Mouse (Mus musculus): Measurements from ENCODE around the gene Alcam. TPM values are rescaled to one million over a fixed set of nuclear protein-coding genes. Genes with fewer than 3 reads are reported as not detected.

Gene Alcam
- total and polyA plus RNA-seq, 3 experiments: not detected

GRCm38 (mm10) chr16:52474235-52474634 lies 20.4 kb upstream of the Alcam start:
- Histone ChIP-seq H3K9me3 (replicated peaks; ENCODE audit: insufficient read depth, low read length) (no peaks in the 10 kb centered on the region), H3K9ac (ENCODE audit: control insufficient read depth, low read depth, low read length, poor library complexity, severe bottlenecking) (no peak overlapping the region), H3K79me2 (ENCODE audit: control insufficient read depth, insufficient read depth, low read length, poor library complexity) (no peaks in the 10 kb centered on the region), H3K4me3 (ENCODE audit: control insufficient read depth in 1 of 2, insufficient read depth in 1 of 2, low read depth in 2 of 2, low read length in 2 of 2) (no peak overlapping the region), H3K27me3 (ENCODE audit: control insufficient read depth in 1 of 2, insufficient read depth in 2 of 2, low read length in 2 of 2) (no peaks in the 10 kb centered on the region), H3K36me3 (ENCODE audit: control insufficient read depth in 1 of 2, insufficient read depth in 2 of 2, low read length in 2 of 2) (peaks cover 0 to 2% of the 10 kb centered on the region in 2 experiments; a peak in 1 of 4 replicates), H3K4me1 (ENCODE audit: control insufficient read depth in 1 of 2, insufficient read depth in 2 of 2, low read length in 2 of 2) (peaks cover 0 to 4% of the 10 kb centered on the region in 2 experiments; a peak in 1 of 4 replicates), H3K27ac (ENCODE audit: control insufficient read depth, low read depth, low read length) (no peak overlapping the region)
- no peak for TF ChIP-seq ZKSCAN1 (IDR thresholded peaks at IDR 0.05; ENCODE audit: low read depth, low read length)
- no peak for TF ChIP-seq POLR2A (IDR thresholded peaks at IDR 0.05; ENCODE audit: control insufficient read depth in 1 of 2, insufficient read depth in 1 of 2, low read depth in 1 of 2, low read length in 2 of 2, poor library complexity in 1 of 2)
- no peak for TF ChIP-seq ETS1 (IDR thresholded peaks at IDR 0.05; ENCODE audit: low read depth, low read length)
- no peak for TF ChIP-seq USF2 (IDR thresholded peaks at IDR 0.05; ENCODE audit: borderline replicate concordance in 1 of 2, insufficient read depth in 1 of 2, low read depth in 1 of 2, low read length in 2 of 2)
- no peak for TF ChIP-seq CHD2 (IDR thresholded peaks at IDR 0.05; ENCODE audit: low read length)
- no peak for TF ChIP-seq USF1 (IDR thresholded peaks at IDR 0.05; ENCODE audit: low read depth, low read length)
- no peak for TF ChIP-seq NELFE (IDR thresholded peaks at IDR 0.05; ENCODE audit: low read depth, low read length)
- no peak for TF ChIP-seq ELF1 (IDR thresholded peaks at IDR 0.05; ENCODE audit: low read depth, low read length)
- no peak for TF ChIP-seq MAX (IDR thresholded peaks at IDR 0.05; ENCODE audit: low read length)
- TF ChIP-seq GATA1 (IDR thresholded peaks at IDR 0.05; ENCODE audit: low read depth, low read length): no peak
- TF ChIP-seq MYC (IDR thresholded peaks at IDR 0.05; ENCODE audit: low read depth, low read length): no peak
- TF ChIP-seq MAFK (IDR thresholded peaks at IDR 0.05; ENCODE audit: borderline replicate concordance, low read depth, low read length): no peak
- no peak for TF ChIP-seq KAT2A (conservative IDR thresholded peaks at IDR 0.05; ENCODE audit: low read depth, low read length)
- no peak for TF ChIP-seq MYB (IDR thresholded peaks at IDR 0.05; ENCODE audit: low read depth, low read length)
- no peak for TF ChIP-seq CHD1 (IDR thresholded peaks at IDR 0.05; ENCODE audit: low read depth, low read length)
- no peak for TF ChIP-seq HCFC1 (IDR thresholded peaks at IDR 0.05; ENCODE audit: low read depth, low read length)
- TF ChIP-seq POLR2AphosphoS2 (IDR thresholded peaks at IDR 0.05; ENCODE audit: low read length): no peak
- TF ChIP-seq NRF1 (IDR thresholded peaks at IDR 0.05; ENCODE audit: insufficient read depth, low read depth, low read length, poor library complexity, severe bottlenecking): no peak
- no peak for TF ChIP-seq POLR2AphosphoS5 (IDR thresholded peaks at IDR 0.05; ENCODE audit: borderline replicate concordance, low read depth, low read length)
- DNase-seq (ENCODE audit: low read depth, low spot score): no peak

- Histone ChIP-seq H3K36me3 (ENCODE audit: control insufficient read depth in 1 of 2, insufficient read depth in 2 of 2, low read length in 2 of 2) (peaks cover 0 to 2% of the 10 kb centered on the region in 2 experiments; a peak in 1 of 4 replicates), H3K27ac (ENCODE audit: control insufficient read depth, low read depth, low read length) (no peak overlapping the region), H3K79me2 (ENCODE audit: control insufficient read depth, insufficient read depth, low read length, poor library complexity) (no peaks in the 10 kb centered on the region), H3K4me3 (ENCODE audit: control insufficient read depth in 1 of 2, insufficient read depth in 1 of 2, low read depth in 2 of 2, low read length in 2 of 2) (no peak overlapping the region), H3K9ac (ENCODE audit: control insufficient read depth, low read depth, low read length, poor library complexity, severe bottlenecking) (no peak overlapping the region), H3K4me1 (ENCODE audit: control insufficient read depth in 1 of 2, insufficient read depth in 2 of 2, low read length in 2 of 2) (peaks cover 0 to 4% of the 10 kb centered on the region in 2 experiments; a peak in 1 of 4 replicates), H3K27me3 (ENCODE audit: control insufficient read depth in 1 of 2, insufficient read depth in 2 of 2, low read length in 2 of 2) (no peaks in the 10 kb centered on the region), H3K9me3 (replicated peaks; ENCODE audit: insufficient read depth, low read length) (no peaks in the 10 kb centered on the region)
- DNase-seq (ENCODE audit: low read depth, low spot score): no peak
- TF ChIP-seq CHD1 (IDR thresholded peaks at IDR 0.05; ENCODE audit: low read depth, low read length): no peak
Observed at GRCm38 (mm10) chr16:52473089-52473488, 19.2 kb upstream of the Alcam start.
